8 mouse cellular contexts compared by ENCODE assay signal in genomic region chr11:79238398-79238752, GRCm38 (mm10). TPM values are rescaled to one million over a fixed set of nuclear protein-coding genes. Genes with fewer than 3 reads are reported as not detected.
DNase-seq lines count a peak whose midpoint lies in the region; ATAC-seq and TF ChIP-seq lines count a peak whose summit lies in the region.

No protein-coding gene starts in this region.

- peaks cover 12% of the 10 kb centered on the region for H3K4me1 ChIP-seq in kidney, adult 2 months (ENCODE audit: control insufficient read depth, insufficient read depth, low read length)
- H3K4me1 ChIP-seq in embryonic facial prominence, embryonic 15.5 days = peaks cover 5% of the 10 kb centered on the region; the same call in 1 of the 2 replicates
- no peaks in the 10 kb centered on the region; the same call in 1 of the 2 replicates for H3K4me1 ChIP-seq in hindbrain, embryonic 15.5 days (replicated peaks)
- H3K4me1 ChIP-seq in midbrain, embryonic 11.5 days (ENCODE audit: control insufficient read depth, insufficient read depth, low read length) = no peaks in the 10 kb centered on the region
- no peaks in the 10 kb centered on the region for H3K4me1 ChIP-seq in thymus, adult 2 months (replicated peaks; ENCODE audit: control insufficient read depth, insufficient read depth, low read length)

- DNase-seq in kidney, adult 2 months = peak; percentile 69
- DNase-seq in kidney, postnatal 25 days = no peak
- peak; percentile 88 for DNase-seq in midbrain, embryonic 11.5 days (ENCODE audit: low spot score, missing footprints)
- DNase-seq in spleen, adult 18-20 months = no peak
- DNase-seq in thymus, postnatal 10 days (ENCODE audit: low spot score in 2 of 2) = no peak
- no peak for DNase-seq in thymus, adult 2 months

- WGBS in kidney, adult 2 months = 3% methylated on average over 1 of the region's 1 CpGs
- 22% methylated on average over 1 of the region's 1 CpGs for WGBS in embryonic facial prominence, embryonic 15.5 days
- WGBS in hindbrain, embryonic 15.5 days = 15% methylated on average over 1 of the region's 1 CpGs
- 50% methylated on average over 1 of the region's 1 CpGs for WGBS in midbrain, embryonic 11.5 days
- 75% methylated on average over 1 of the region's 1 CpGs for WGBS in thymus, adult 2 months

- peak overlapping the region; percentile 77; the same call in 1 of the 2 replicates for H3K27ac ChIP-seq in kidney, adult 2 months (ENCODE audit: insufficient read depth, low read depth, low read length)
- H3K27ac ChIP-seq in embryonic facial prominence, embryonic 15.5 days (replicated peaks) = peak overlapping the region; percentile 80
- H3K27ac ChIP-seq in hindbrain, embryonic 15.5 days (replicated peaks) = peak overlapping the region; percentile 61
- no peak overlapping the region for H3K27ac ChIP-seq in midbrain, embryonic 11.5 days (ENCODE audit: low read depth, low read length)
- H3K27ac ChIP-seq in thymus, adult 2 months (ENCODE audit: control insufficient read depth, insufficient read depth, low read length) = no peak overlapping the region

- no peak overlapping the region for H3K4me2 ChIP-seq in embryonic facial prominence, embryonic 15.5 days (replicated peaks)
- no peak overlapping the region for H3K4me2 ChIP-seq in hindbrain, embryonic 15.5 days
- H3K4me2 ChIP-seq in midbrain, embryonic 11.5 days = no peak overlapping the region

- H3K9me3 ChIP-seq in embryonic facial prominence, embryonic 15.5 days (replicated peaks) = no peaks in the 10 kb centered on the region
- no peaks in the 10 kb centered on the region for H3K9me3 ChIP-seq in hindbrain, embryonic 15.5 days
- peaks cover 4% of the 10 kb centered on the region; the same call in 1 of the 2 replicates for H3K9me3 ChIP-seq in midbrain, embryonic 11.5 days (ENCODE audit: control insufficient read depth, low read length)

- no peak overlapping the region for H3K9ac ChIP-seq in embryonic facial prominence, embryonic 15.5 days
- no peak overlapping the region for H3K9ac ChIP-seq in hindbrain, embryonic 15.5 days
- no peak overlapping the region for H3K9ac ChIP-seq in midbrain, embryonic 11.5 days (ENCODE audit: low read length)

- H3K4me3 ChIP-seq in kidney, adult 2 months (ENCODE audit: insufficient read depth, low read depth, low read length) = no peak overlapping the region
- H3K4me3 ChIP-seq in embryonic facial prominence, embryonic 15.5 days (replicated peaks) = no peak overlapping the region
- H3K4me3 ChIP-seq in hindbrain, embryonic 15.5 days = no peak overlapping the region
- H3K4me3 ChIP-seq in midbrain, embryonic 11.5 days (ENCODE audit: low read depth, low read length) = no peak overlapping the region
- no peak overlapping the region for H3K4me3 ChIP-seq in thymus, adult 2 months (ENCODE audit: control insufficient read depth, insufficient read depth, low read length)

- no peak for TF ChIP-seq CTCF in kidney, adult 2 months (conservative IDR thresholded peaks at IDR 0.05; ENCODE audit: insufficient read depth, insufficient read length, low read depth, low read length)
- no peak for TF ChIP-seq CTCF in thymus, adult 2 months (IDR thresholded peaks at IDR 0.05; ENCODE audit: borderline replicate concordance, control insufficient read depth, extremely low read depth, insufficient read depth, low read length, poor library complexity)

- peak; percentile 75 for ATAC-seq in embryonic facial prominence, embryonic 15.5 days (ENCODE audit: insufficient number of reproducible peaks, low FRiP score, low TSS enrichment, low read depth)
- no peak for ATAC-seq in hindbrain, embryonic 15.5 days (ENCODE audit: low FRiP score, low read depth)
- ATAC-seq in midbrain, embryonic 11.5 days (ENCODE audit: low FRiP score) = no peak

- no peak for TF ChIP-seq POLR2A in kidney, adult 2 months (IDR thresholded peaks at IDR 0.05; ENCODE audit: low read depth, low read length)
- TF ChIP-seq POLR2A in thymus, adult 2 months (IDR thresholded peaks at IDR 0.05; ENCODE audit: control insufficient read depth, extremely low read depth, insufficient read depth, low read length, poor library complexity) = no peak

- H3K27me3 ChIP-seq in kidney, adult 2 months (replicated peaks; ENCODE audit: control insufficient read depth, insufficient read depth, low read length) = no peaks in the 10 kb centered on the region
- no peaks in the 10 kb centered on the region for H3K27me3 ChIP-seq in embryonic facial prominence, embryonic 15.5 days
- no peaks in the 10 kb centered on the region for H3K27me3 ChIP-seq in hindbrain, embryonic 15.5 days
- H3K27me3 ChIP-seq in midbrain, embryonic 11.5 days (ENCODE audit: control insufficient read depth, insufficient read depth, low read length) = no peaks in the 10 kb centered on the region
- H3K27me3 ChIP-seq in thymus, adult 2 months (ENCODE audit: control insufficient read depth, insufficient read depth, low read length) = no peaks in the 10 kb centered on the region

- H3K36me3 ChIP-seq in kidney, adult 2 months (ENCODE audit: control insufficient read depth, insufficient read depth, low read length) = peaks cover 8% of the 10 kb centered on the region
- peaks cover 44% of the 10 kb centered on the region for H3K36me3 ChIP-seq in embryonic facial prominence, embryonic 15.5 days
- peaks cover 50% of the 10 kb centered on the region for H3K36me3 ChIP-seq in hindbrain, embryonic 15.5 days
- peaks cover 31% of the 10 kb centered on the region for H3K36me3 ChIP-seq in midbrain, embryonic 11.5 days (ENCODE audit: control insufficient read depth, insufficient read depth, low read length)
- H3K36me3 ChIP-seq in thymus, adult 2 months (ENCODE audit: control insufficient read depth, insufficient read depth, low read length) = peaks cover 55% of the 10 kb centered on the region

RNA-seq across cellular contexts. Expression of gene Wsb1, which starts 16.1 kb away (rescaled TPM):
- 59.3 and 72.3 TPM in 2 replicates for polyA plus RNA-seq in kidney, adult 2 months (2012; rRNA removed)
- 208 and 233 TPM in 2 replicates for polyA plus RNA-seq in embryonic facial prominence, embryonic 15.5 days (2015; fragmentation: Nextera tagmentation; extraction: Ambion mirVana)
- 406 and 435 TPM in 2 replicates for polyA plus RNA-seq in hindbrain, embryonic 15.5 days (2015; fragmentation: Nextera tagmentation; extraction: Ambion mirVana)
- 425 and 498 TPM in 2 replicates for polyA plus RNA-seq in midbrain, embryonic 11.5 days (2014; fragmentation: Nextera tagmentation; extraction: Ambion mirVana)
- 87.5 and 102 TPM in 2 replicates for polyA plus RNA-seq in thymus, adult 2 months (2012; rRNA removed)

RNA-seq across cellular contexts. Expression of gene Gm9964, which starts 58.3 kb away (rescaled TPM):
- polyA plus RNA-seq in kidney, adult 2 months (2012; rRNA removed) = not detected in 2 replicates
- polyA plus RNA-seq in embryonic facial prominence, embryonic 15.5 days (2015; fragmentation: Nextera tagmentation; extraction: Ambion mirVana) = not detected in 2 replicates
- not detected in 2 replicates for polyA plus RNA-seq in hindbrain, embryonic 15.5 days (2015; fragmentation: Nextera tagmentation; extraction: Ambion mirVana)
- polyA plus RNA-seq in midbrain, embryonic 11.5 days (2014; fragmentation: Nextera tagmentation; extraction: Ambion mirVana) = not detected in 2 replicates
- not detected in 2 replicates for polyA plus RNA-seq in thymus, adult 2 months (2012; rRNA removed)

Comparison
In these comparisons a context has a peak if more than half of its experiments do, and no peak if none do; other contexts are left out.
1. DNase-seq: peak in kidney, adult 2 months (single experiment) and midbrain, embryonic 11.5 days (single experiment); none in kidney, postnatal 25 days (0 of 2), spleen, adult 18-20 months (0 of 2), thymus, postnatal 10 days (0 of 2) and thymus, adult 2 months (single experiment).
2. H3K27ac ChIP-seq: peak in kidney, adult 2 months (single experiment), embryonic facial prominence, embryonic 15.5 days (single experiment) and hindbrain, embryonic 15.5 days (single experiment); none in midbrain, embryonic 11.5 days (single experiment) and thymus, adult 2 months (single experiment).